Mouse (Mus musculus) thymus, postnatal 10 days (tissue): ENCODE data around the gene Gcnt2.
"Not testable (repeated sequence)": the region's sequence is repeated elsewhere in the genome, so short reads cannot be mapped to it uniquely, and the experiment has no call there.

Source experiments
- DNase-seq, 2 experiments: peaks; one replicate each; pipeline ENCODE4 v3.0.0; 2021; ENCODE audit warnings: low spot score in 2 of 2

Gene Gcnt2

GRCm38 (mm10) chr13:40904080-40904479, 44.5 kb downstream of the Gcnt2 start:
- DNase-seq = no peak

- no peak for DNase-seq
These were observed 47.0 kb downstream of the Gcnt2 start for GRCm38 (mm10) chr13:40906528-40906927.

DNA sequence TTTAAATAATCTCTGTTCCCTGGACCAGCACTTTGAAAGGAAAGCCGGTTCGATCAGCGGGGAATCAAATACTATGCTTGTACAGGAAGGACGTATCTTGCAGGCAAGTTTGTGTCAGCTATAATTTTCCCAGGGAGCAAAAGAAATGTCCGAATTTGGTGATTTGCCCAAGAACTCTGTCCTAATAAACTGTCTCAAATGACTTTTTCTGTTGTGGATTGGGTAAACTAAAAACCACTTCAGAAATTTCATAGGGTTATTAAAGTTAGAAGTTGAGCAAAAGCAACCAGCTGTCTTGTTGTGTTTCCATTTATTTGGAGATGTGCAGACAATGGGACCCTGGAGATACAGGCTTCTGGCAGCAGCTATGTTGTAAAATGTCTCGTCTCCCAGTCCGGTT, 47.7 kb downstream of the Gcnt2 start:
- DNase-seq = no peak

- DNase-seq = no peak
These were observed 48.5 kb downstream of the Gcnt2 start for GRCm38 (mm10) chr13:40908044-40908443.

- DNase-seq = no peak
These were observed 49.5 kb downstream of the Gcnt2 start for GRCm38 (mm10) chr13:40909060-40909459.

- DNase-seq = no peak
These were observed 50.5 kb downstream of the Gcnt2 start for GRCm38 (mm10) chr13:40910047-40910446.

GRCm38 (mm10) chr13:40911951-40912350, 52.4 kb downstream of the Gcnt2 start:
- DNase-seq = no peak

DNA sequence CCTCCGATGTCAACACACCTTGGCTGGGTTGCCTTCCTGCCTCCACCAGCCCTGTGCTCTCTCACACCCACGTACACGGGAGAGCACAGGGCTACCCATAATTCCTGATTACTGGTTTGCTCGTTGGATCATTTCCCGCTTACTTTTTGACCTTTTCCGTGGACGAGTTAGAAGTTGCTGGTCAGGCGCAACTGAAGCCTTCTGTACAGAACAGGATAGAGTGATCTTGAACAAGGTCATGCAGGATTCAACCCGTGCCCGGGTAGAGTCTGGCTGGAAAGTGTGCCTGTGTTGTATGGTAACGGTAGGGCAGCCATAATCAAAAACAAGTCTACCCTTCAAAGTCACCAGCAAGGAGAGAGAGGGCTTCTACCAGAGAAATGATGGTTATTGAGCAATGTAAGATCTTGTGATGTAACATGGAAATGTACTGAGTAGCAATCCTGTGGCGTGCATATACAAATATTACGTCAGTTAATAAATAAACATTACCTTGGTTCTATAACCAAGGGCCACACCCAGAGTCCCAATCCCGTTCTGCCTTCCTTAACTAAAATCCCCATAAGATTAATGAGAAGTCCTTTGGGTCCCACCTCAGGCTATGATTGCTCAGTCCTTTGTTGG, 54.0 kb downstream of the Gcnt2 start:
- no peak for DNase-seq

DNA sequence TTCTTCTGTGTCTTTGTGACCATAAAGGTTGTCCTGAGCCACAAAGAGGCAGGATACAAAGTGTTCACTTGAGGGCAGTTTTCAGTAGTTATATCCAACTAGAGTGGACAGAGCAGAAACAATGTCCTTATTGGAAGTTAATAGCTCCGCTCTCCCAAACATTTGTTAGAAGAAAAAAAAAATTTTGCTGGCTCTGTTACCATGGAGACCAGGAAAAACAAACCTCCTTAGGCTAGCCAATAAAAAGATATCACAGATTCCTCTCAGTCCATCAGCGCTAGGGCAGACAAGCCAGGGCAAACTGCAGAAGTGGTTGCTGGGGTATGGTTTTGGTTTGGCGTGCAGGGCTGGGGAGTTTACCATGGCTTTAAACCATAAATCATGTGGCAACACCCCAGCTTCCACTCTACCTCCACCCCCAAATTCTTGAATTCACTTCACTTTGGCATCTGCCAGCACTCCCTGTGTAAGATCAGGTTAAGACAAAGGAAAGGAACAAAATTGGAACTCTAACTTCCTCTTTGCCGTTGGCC, 54.6 kb downstream of the Gcnt2 start:
- DNase-seq = no peak

GRCm38 (mm10) chr13:40916321-40917160, 57.0 kb downstream of the Gcnt2 start:
- no peak for DNase-seq

GRCm38 (mm10) chr13:40917161-40918091, 57.9 kb downstream of the Gcnt2 start:
- DNase-seq = no peak

DNA sequence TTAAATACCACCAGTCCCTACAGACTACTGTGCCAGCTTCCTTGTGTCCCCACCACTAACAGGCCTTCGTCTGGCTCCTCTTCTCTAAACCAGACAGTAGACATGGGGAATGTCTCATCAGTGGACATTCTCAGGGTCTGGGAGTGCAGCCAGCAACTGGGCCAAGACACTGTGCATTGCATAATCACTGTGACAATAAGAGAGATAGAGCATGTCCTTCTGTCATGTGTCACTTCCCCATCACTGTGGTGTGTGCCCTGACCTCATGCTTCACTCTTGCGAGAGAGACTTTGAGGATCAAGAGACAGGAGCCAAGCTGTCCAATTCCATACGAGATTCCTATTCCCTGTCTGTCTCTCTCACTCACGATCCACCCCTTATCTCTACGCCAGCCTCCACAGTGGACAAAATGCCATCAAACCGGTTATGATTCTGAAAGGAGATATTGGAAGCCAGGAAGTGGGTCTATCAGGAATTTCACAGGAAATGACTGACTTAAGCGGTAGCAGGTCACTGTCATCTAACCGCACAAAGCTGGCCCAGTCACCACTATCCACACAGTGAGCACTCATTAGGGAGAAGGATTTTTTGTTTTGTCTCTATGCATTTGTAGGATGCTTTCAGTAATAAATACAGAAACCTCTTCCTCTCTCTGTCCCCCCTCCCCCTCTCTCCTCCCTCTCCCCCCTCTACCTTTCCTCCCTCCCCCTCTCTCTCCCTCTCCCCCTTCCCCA, 61.9 kb downstream of the Gcnt2 start:
- DNase-seq = no peak

GRCm38 (mm10) chr13:40922311-40922877, 62.8 kb downstream of the Gcnt2 start:
- peak; percentile 24 to 31 for DNase-seq

DNA sequence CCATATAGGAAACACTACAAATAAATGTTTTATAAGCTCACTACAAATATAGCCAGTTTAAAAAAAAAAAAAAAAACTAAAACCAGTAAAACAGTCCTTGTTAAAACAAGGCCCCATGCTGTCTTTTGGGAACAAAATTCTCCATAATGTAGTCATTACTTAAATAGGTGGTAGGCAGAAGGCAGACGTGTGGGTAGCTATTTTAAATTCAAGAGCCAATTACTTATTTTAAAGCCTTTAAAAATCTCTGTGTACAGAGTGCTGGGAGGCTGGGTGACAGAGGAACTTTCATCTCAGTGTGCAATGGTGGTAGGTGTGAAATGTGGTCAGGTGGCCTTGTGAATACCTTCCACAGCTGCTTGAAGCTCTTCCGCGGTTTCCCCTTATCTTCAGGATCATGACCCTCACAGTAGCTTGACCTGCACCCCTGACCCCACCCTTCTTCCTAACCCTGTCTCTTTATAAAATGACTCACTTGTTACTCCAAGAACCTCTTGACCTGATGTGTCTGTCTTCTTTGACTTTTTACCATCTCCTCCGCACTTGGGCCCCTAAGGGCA, 64.3 kb downstream of the Gcnt2 start:
- DNase-seq = no peak

DNA sequence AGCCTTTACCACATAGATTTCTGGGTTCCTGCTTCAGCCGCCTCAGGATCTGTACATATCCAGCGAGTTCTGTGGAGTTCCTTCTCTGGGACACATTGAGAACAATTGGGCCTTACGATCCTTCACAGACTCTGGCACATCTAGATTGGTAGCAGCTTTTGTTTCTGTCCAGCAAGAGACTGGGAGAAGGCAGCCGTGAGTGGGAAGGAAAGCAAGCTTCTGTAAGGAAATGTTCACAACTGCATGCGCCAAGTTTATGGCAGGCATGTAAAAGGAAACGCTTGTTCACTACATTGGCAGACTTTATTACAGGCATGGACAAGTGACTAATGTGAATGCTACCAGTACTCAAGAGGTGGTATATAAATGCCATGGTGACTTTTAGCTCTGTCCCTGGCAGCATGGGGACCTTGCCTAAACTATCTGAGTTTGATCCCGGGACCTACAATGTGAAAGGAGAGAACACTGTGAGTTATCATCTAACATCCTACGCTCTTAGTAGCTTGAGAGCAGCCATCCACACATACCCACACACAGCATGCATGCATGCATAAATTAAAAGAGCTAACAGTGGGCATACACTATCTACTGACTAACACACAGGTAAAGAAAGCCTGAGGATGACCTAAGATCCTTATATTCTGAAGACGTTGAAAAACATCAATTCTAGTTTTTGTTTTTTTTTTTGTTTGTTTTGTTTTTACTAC, 68.8 kb downstream of the Gcnt2 start:
- DNase-seq = no peak

- not testable (repeated sequence) for DNase-seq
These were observed 72.3 kb downstream of the Gcnt2 start for GRCm38 (mm10) chr13:40931871-40932270.

DNA sequence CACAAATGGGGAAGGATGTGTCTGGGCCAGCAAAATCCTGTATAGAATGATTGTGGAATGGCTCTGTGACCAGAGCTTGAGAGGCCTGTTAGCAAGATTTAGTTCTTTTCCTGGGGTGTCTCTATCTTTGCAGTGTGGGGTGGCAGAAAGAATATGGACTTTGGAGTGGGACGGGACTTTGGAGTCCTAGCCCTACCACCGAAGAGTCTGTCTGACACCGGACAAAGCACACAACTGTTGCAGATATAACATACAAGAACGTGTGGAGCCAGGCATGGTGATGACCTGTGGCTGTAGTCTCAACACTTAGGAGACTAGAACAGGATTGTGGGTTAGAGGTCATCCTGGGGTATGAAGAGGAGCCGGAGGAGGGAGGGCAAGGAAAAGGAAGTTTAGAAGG, 73.0 kb downstream of the Gcnt2 start:
- no peak for DNase-seq

- no peak for DNase-seq
These were observed 74.8 kb downstream of the Gcnt2 start for GRCm38 (mm10) chr13:40934341-40934740.

DNA sequence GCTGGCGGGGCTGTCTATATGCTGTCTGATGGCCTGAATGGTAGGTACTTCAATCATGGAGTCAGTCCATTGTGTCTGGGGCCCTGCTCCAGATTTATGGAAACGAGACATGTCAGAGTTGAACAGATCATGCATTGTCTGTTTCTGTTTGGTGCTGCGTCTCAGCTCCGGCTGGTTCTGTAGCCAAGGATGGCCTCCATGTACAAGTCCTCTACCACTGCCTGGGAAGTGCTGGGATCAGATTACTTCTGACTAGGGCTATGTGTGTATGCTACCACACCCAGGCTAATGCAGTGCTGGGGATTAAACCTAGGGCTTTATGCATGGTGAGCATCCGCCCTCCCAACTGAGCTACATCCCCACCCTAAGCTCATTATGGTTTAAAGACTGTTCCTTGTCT, 78.0 kb downstream of the Gcnt2 start:
- no peak for DNase-seq
